Mouse (Mus musculus): ENCODE measurements around the gene Rhbg.

GRCm38 (mm10) chr3:88208226-88208720, 46.2 kb downstream of the Rhbg start:
- TF ChIP-seq MAX (IDR thresholded peaks at IDR 0.05; ENCODE audit: low read length) (no peak), USF1 (IDR thresholded peaks at IDR 0.05; ENCODE audit: low read depth, low read length) (no peak), E2F4 (IDR thresholded peaks at IDR 0.05; ENCODE audit: borderline replicate concordance, low read depth, low read length) (no peak), KAT2A (conservative IDR thresholded peaks at IDR 0.05; ENCODE audit: low read depth, low read length) (no peak), GATA1 (IDR thresholded peaks at IDR 0.05; ENCODE audit: low read depth, low read length) (no peak)

Measured in MEL (cell line).